In the genomic region with DNA sequence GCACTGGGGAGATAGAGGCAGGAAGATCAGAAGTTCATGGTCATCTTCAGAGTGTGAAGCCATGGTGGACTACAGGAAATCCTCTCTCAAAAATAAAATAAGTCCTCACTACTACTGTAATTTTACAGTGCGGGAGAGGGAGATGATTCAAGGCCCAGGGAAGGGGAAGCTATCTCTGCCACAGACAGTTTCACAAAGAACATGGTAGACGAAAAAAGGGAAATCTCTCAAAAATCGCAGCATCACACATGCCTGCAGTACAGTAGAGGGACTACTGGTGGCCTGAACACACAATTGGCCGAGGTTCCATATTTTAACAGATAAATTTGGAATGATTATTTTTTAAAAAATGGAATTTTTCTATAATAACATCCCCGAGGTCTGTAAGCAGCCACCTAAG, we compare ENCODE assay signal across 19 mouse cellular contexts. TPM values are rescaled to one million over a fixed set of nuclear protein-coding genes. Genes with fewer than 3 reads are reported as not detected.
A peak's percentile ranks its signal among the peaks of the same experiment; 100 is the strongest.
DNase-seq lines count a peak whose midpoint lies in the region; ATAC-seq and TF ChIP-seq lines count a peak whose summit lies in the region.
"Had no signal": no experiment of that assay in that cellular context is flagged by ENCODE, and none has a peak within 500 bp of the region (broad histone marks: within the 10 kb centered on the region; RNA-seq: fewer than 3 reads in every experiment).

No protein-coding gene starts in this region.

- no peaks in the 10 kb centered on the region for H3K79me2 ChIP-seq in heart, adult 2 months (replicated peaks; ENCODE audit: control insufficient read depth, insufficient read depth, low read length)

- no peaks in the 10 kb centered on the region for H3K36me3 ChIP-seq in heart, adult 2 months (ENCODE audit: control insufficient read depth, insufficient read depth, low read length)
- H3K36me3 ChIP-seq: embryonic facial prominence, embryonic 10.5 days; embryonic facial prominence, embryonic 12.5 days; forebrain, embryonic 15.5 days; G1E had no signal

- 66% methylated on average over 5 of the region's 5 CpGs for WGBS in heart, adult 2 months

- TF ChIP-seq CTCF in heart, adult 2 months (IDR thresholded peaks at IDR 0.05): no peak

- DNase-seq in heart, adult 11 months: peak; percentile 58
- DNase-seq in heart, adult 2 months: no peak
- DNase-seq in right cerebral cortex, postnatal 14 days: no peak
- DNase-seq in kidney, adult 9 months: no peak
- DNase-seq: adrenal gland, adult 8-10 months; adrenal gland, postnatal 14 days; adrenal gland, postnatal 36 days; B cell, adult 2 months; forebrain, postnatal 0 days had no signal

- H3K9ac ChIP-seq in heart, adult 2 months (ENCODE audit: low read depth, low read length): no peak overlapping the region
- H3K9ac ChIP-seq: embryonic facial prominence, embryonic 12.5 days; forebrain, embryonic 13.5 days; forebrain, embryonic 15.5 days; forebrain, postnatal 0 days had no signal

- TF ChIP-seq POLR2A in heart, adult 2 months (IDR thresholded peaks at IDR 0.05; ENCODE audit: insufficient read depth, low read depth, low read length): no peak

- no peaks in the 10 kb centered on the region for H3K27me3 ChIP-seq in heart, adult 2 months (ENCODE audit: control insufficient read depth, insufficient read depth, low read length)
- H3K27me3 ChIP-seq: CH12.LX; embryonic facial prominence, embryonic 12.5 days; forebrain, embryonic 13.5 days; forebrain, embryonic 15.5 days; Patski had no signal

- no peaks in the 10 kb centered on the region for H3K4me1 ChIP-seq in heart, adult 2 months (ENCODE audit: control insufficient read depth, insufficient read depth, low read length)
- H3K4me1 ChIP-seq: embryonic facial prominence, embryonic 12.5 days had no signal

- ATAC-seq in megakaryocyte, adult 5-6 weeks (ENCODE audit: poor library complexity, severe bottlenecking): peak; percentile 88
- ATAC-seq: activated CD4-positive, CD25-positive, alpha-beta regulatory T cell, adult 4 months; CD4-positive, CD25-positive, alpha-beta regulatory T cell, adult 4 months; forebrain, embryonic 13.5 days; forebrain, embryonic 15.5 days; Patski had no signal

- TF ChIP-seq EP300 in heart, adult 2 months (IDR thresholded peaks at IDR 0.05; ENCODE audit: insufficient read depth, low read depth, low read length): no peak

- no peak overlapping the region for H3K27ac ChIP-seq in heart, adult 2 months
- H3K27ac ChIP-seq: embryonic facial prominence, embryonic 10.5 days; embryonic facial prominence, embryonic 12.5 days; forebrain, embryonic 13.5 days; forebrain, embryonic 15.5 days had no signal

- no peak overlapping the region for H3K4me3 ChIP-seq in heart, adult 2 months
- H3K4me3 ChIP-seq: embryonic facial prominence, embryonic 10.5 days; embryonic facial prominence, embryonic 12.5 days; forebrain, embryonic 13.5 days; forebrain, embryonic 15.5 days had no signal

- intact Hi-C loops in heart, adult 2 months (cut with DNase I): no loop called here

RNA-seq across cellular contexts. Expression of gene Rtn1, which starts 20.0 kb away (rescaled TPM):
- total RNA-seq in heart, adult 2 months (2021): 1 to 10 TPM; 2.9 to 3.8 TPM
- 3.5 and 4.2 TPM in 2 replicates for polyA plus RNA-seq in heart, adult 2 months (2012; rRNA removed)
- total RNA-seq in megakaryocyte, adult 5-6 weeks (2015): 4.2 and 8.9 TPM in 2 replicates
- total RNA-seq in megakaryocyte, adult 5-6 weeks (2017): 2.1 and 2.5 TPM in 2 replicates
- polyA plus RNA-seq: CD4-positive, CD25-positive, alpha-beta regulatory T cell, adult 4 months; G1E had no signal

RNA-seq across cellular contexts. Expression of gene Lrrc9, which starts 52.8 kb away (rescaled TPM):
- under 1 TPM; 0.10 to 0.14 TPM for total RNA-seq in heart, adult 2 months (2021)
- 0.08 and 0.12 TPM in 2 replicates for polyA plus RNA-seq in heart, adult 2 months (2012; rRNA removed)
- not detected in 2 replicates for total RNA-seq in megakaryocyte, adult 5-6 weeks (2015)
- 0.15 and 0.45 TPM in 2 replicates for total RNA-seq in megakaryocyte, adult 5-6 weeks (2017)
- total RNA-seq: CH12.LX had no signal
- polyA plus RNA-seq: activated CD4-positive, CD25-positive, alpha-beta regulatory T cell, adult 4 months; G1E; Patski had no signal
